Mouse (Mus musculus) heart, postnatal 0 days (tissue): ENCODE data around the gene Nt5dc3.

Experiments
- CTCF ChIP-seq: IDR thresholded peaks from 2 replicates; pipeline ENCODE4 v1.5.1; 2016; ENCODE audit warnings: antibody characterized with exemption, control low read depth, low read depth
- EP300 ChIP-seq: IDR thresholded peaks from 2 replicates; pipeline ENCODE4 v1.6.1; 2016; ENCODE audit warnings: antibody characterized with exemption, low read depth

GRCm38 (mm10) chr10:86821014-86821413 lies 42.2 kb downstream of the Nt5dc3 start:
- TF ChIP-seq EP300 (no peak), CTCF (no peak)
